Mouse (Mus musculus) liver, adult 2 months (tissue): ENCODE results near the gene Echdc3.

Source experiments
- CTCF ChIP-seq: fragments of 200-500 bp; IDR thresholded peaks from 2 replicates; pipeline ENCODE4 v1.5.1; 2011; ENCODE audit warnings: low read depth, low read length, control low read depth
- POLR2A ChIP-seq: fragments of 200-500 bp; IDR thresholded peaks from 2 replicates; pipeline ENCODE4 v1.6.1; 2011; ENCODE audit warnings: low read length, control low read depth; ENCODE audit not compliant: insufficient read depth; ENCODE audit errors: extremely low read depth

GRCm38 (mm10) chr2:6238244-6238643, 25.4 kb upstream of the Echdc3 start:
- TF ChIP-seq CTCF (no peak), POLR2A (no peak)
